Mouse (Mus musculus) megakaryocyte, adult 5-6 weeks (primary cell): ENCODE data around the gene Ly6g6f. TPM values are rescaled to one million over a fixed set of nuclear protein-coding genes. Genes with fewer than 3 reads are reported as not detected.
"Not testable (repeated sequence)": the region's sequence is repeated elsewhere in the genome, so short reads cannot be mapped to it uniquely, and the experiment has no call there.

ENCODE experiments used
- ATAC-seq: 2 replicates; pipeline ENCODE4 v1.8.0; 2016; ENCODE audit warnings: mild to moderate bottlenecking, inconsistent platforms; ENCODE audit not compliant: poor library complexity, severe bottlenecking
- total RNA-seq, 2 experiments: library from RNA; stranded (forward) in 1 of 2; stranded (reverse) in 1 of 2; fragments of 153-499, 151-499 nt in 1 of 2; fragments of 221-1000, 200-1000 nt in 1 of 2; gene quantifications; 2 replicates each; pipeline versions ENCODE4 v1.2.3 to v1.2.4; 2015 to 2017

Ly6g6f gene
- total RNA-seq, 2 experiments from 2014 or later, result not detected

GRCm38 (mm10) chr17:35057090-35057489, 28.3 kb downstream of the Ly6g6f start:
- no peak for ATAC-seq

GRCm38 (mm10) chr17:35055691-35056495, 29.5 kb downstream of the Ly6g6f start:
- ATAC-seq, result no peak

DNA sequence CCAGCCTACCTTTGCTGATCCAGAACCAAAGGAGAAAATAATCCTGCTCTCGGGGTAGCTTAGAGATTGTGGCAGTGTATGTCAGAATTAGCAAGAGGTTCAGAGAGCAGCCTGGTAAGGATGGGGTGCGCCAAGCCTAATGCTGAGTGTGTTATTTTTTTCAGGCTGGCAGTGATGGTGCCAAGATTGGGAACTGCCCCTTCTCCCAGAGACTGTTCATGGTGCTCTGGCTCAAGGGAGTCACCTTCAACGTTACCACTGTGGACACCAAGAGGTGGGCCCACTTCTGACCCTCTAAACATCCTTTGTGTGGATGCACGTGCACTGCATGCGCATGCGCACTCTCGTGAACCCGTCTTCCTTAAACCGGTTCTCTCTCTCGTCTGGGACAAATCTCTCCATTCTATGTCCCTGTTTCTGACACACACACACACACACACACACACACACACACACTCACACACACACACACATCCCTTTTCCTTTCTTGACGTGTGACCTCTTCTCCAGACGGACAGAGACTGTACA, 33.1 kb downstream of the Ly6g6f start:
- ATAC-seq, result no peak

- peak; percentile 74 for ATAC-seq
These were observed 34.0 kb downstream of the Ly6g6f start for GRCm38 (mm10) chr17:35051156-35052086.

GRCm38 (mm10) chr17:35050126-35050750, 35.2 kb downstream of the Ly6g6f start:
- peak; percentile 31 for ATAC-seq

GRCm38 (mm10) chr17:35049561-35050016, 35.8 kb downstream of the Ly6g6f start, which contains the start of gene Clic1:
Gene Clic1, plus strand, starts transcription at chr17:35049966.
- ATAC-seq, result peak; percentile 19

- no peak for ATAC-seq
These were observed 36.4 kb downstream of the Ly6g6f start for GRCm38 (mm10) chr17:35048932-35049440.

- 0 out of 2 replicates have a peak, but pooled peaks have one; percentile 9 for ATAC-seq
These were observed 37.1 kb downstream of the Ly6g6f start for GRCm38 (mm10) chr17:35048149-35048931.

DNA sequence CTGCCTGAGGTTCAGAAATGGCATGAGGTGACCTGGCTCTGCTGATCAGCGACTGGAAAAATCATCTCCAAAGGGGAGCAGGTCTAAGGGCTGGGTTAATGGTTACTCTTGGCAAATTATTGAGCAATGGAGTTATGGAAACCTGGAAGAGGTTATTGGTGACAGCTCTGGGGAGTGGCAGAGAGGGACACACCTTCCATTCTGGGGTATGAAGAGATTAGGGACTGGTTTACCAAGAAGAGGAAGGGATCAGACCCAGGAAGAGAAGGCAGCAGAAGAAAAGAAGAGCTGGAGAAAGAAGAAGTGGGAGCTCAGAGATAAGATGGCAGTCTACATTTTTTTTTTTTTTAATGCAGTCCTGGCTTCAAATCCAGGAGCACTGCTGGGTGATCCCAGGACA, 37.7 kb downstream of the Ly6g6f start:
- ATAC-seq, result no peak

DNA sequence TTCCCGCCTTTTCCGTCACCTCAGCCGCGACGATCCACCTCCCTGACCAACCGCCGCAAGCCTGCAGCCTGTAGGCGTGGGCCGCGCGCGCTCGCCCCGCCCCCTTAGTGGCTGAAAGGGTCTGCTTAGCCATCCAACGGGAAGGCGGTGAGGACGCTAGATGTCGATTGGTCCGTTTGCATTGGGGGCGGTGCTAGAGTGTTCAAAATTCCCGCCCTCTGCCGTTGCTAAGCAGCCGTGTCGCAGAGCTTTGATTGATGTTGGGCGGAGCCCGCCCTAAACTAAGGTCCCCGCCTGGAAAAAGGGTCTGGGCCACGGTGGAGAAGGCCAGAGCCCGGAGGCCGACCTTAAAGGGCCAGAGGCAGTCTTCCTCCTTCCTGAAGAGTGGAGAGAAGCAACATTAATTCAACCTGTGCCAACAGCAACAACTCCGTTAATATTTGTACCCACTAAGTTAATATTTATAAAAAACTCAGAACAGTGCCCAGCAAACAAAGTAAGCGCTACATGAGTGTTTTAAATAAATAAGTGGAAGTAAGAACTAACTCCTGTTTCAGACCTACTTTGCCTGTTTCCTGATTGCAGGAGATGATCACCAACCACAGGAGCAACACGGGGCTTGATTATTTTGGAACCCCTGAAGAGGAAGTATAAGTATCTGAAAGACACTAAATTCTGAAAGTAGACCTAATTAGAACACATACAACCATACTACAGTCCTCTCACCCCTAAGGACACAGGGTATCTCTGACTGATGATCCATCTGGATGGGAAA, 38.5 kb downstream of the Ly6g6f start, which contains the start of gene Msh5:
Gene Msh5, minus strand, starts transcription at position 65 of the 775 bp plus-strand sequence.
- peak; percentile 75 for ATAC-seq

DNA sequence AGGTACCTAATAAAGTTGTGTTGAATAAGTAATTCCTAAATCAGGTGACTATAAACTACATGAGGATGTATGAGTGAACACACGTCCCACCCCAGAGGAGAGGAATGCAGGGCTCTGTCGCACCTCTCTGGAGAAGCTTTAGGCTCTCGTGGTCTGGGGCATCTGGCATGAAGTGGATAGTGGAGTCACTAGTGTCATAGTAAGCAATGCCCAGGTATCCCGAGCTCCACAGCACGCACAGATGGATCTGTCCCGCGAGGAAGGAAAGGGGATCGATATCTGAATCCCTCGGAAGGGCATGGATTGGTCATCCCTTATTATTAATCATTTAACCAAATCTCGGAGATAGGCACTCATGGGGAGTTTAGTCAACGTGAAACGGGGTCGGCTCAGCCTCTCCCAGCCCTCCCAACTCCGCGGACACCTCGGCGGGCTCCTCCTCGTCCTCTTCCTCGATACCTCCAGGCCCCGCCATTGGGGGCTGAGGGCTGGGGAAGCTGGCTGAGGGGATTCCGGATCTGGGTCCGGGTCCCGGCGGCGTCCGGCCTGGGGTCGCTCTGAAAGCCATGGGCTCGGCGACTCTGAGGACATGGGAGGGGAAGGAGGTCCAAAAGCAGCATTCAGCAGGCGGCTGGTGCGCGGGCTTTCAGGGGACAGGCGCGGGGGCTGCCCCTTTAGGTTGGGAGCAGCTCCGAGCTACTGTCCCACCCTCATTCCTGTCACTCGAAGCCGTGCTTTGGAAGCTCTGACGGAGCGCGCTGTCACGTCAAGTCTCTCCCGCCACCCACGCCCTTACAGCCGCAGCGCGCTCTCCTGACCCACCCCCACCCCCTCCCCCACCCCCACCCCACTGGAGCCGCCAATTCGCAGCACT, 39.4 kb downstream of the Ly6g6f start:
- ATAC-seq, result no peak

DNA sequence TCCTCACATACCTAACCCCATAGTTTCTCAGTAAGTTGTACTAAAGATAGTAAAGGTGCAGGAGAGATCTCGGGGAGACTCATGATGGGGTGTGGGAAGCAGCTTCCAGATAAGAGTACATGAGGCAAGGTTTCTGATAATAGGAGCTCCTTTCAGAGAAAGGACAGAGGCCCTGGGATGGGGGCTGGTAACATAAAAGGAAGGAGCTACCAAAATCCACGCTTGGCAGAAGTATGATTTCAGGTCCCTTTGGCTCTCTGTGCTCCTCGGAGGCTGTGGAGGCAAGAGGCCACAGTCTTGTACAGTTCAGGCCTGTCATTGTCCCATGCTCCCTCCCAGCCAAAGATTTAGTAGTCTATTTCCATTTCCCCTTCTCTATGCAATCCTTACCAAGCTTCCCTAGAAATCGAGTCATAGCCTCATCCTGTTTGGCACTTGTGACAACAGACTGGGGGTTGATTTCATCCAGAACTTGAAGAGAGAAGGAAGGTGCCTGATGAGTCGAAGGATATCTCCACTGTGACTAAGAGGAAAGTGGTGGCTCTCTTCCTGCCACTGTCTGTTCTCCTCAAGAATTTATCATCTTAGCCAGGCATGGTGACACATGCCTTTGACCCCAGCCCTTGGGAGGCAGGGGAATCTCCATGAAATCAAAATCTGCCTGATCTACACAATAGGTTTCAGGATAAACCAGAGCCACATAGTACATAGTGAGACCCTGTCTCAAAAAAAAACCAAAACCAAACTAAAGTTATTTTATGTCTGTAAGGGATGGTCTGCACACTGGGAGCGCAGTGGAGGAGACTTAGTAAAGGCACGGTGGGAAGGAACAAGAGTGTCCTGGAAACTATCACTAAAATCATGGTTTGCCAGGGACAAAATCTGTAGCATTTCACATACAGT, 40.3 kb downstream of the Ly6g6f start:
- ATAC-seq, result no peak

GRCm38 (mm10) chr17:35043794-35044193, 41.6 kb downstream of the Ly6g6f start:
- no peak for ATAC-seq

DNA sequence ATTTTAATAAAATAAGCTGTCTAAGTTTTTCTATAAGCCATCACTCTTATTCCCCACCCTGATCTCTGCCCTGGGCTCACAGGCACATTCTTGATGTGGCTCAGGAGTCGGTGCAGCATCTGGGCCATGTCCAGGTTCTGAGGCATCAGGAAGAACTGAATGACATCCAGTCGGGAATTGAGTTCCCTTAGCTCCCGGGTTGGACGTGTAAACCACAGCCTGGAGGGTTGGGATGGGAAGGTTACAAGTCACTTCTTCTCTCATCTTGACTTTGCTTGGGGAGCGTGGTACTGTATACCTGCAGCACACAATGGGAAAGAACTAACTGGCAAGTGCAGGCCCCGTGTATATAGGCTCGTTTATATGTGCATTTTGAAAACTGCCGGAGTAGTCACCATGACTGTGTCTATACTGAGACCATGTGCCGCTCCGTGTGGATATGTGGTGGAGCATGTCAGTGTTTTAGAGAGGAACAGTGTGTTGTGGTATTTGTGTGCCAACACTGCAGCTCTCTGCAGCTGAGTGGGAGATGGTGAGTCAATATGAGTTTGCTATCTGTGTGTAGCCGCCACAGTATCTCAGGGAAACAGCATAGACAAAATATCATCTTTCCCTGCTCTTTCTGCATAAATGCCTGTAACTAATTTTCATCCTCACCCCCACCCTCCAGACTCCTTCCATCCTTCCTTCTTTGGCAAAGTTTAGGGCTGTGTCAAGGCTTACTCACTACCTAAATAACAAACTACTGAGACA, 46.1 kb downstream of the Ly6g6f start:
- ATAC-seq, result no peak

GRCm38 (mm10) chr17:35034896-35035295, 50.5 kb downstream of the Ly6g6f start:
- ATAC-seq, result no peak

DNA sequence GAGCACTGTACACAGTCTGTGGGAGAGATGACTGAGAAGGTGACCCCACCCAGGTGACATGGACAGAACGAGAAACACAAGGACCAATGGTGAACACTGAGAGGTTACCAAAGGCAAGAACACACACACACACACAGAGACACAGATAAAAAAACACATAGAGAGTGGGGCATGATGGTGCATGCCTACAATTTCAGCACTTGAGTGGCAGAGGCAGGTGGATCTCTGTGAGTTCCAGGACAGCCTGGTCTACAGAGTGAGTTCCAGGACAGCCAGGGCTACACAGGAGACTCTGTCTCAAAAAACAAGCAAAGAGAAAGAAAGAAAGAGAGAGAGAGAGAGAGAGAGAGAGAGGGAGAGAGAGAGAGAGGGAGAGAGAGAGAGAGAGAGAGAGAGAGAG, 51.7 kb downstream of the Ly6g6f start:
- not testable (repeated sequence) for ATAC-seq
